Mouse (Mus musculus): ENCODE results near the gene Gm11757.
"Not testable (repeated sequence)": the region's sequence is repeated elsewhere in the genome, so short reads cannot be mapped to it uniquely, and the experiment has no call there.

Gm11757 gene

GRCm38 (mm10) chr4:73891012-73891411, at the start of gene Gm11757:
Gene Gm11757 (minus strand): TSS chr4:73891112.
- not testable (repeated sequence) for DNase-seq

- DNase-seq = not testable (repeated sequence)
Measured at GRCm38 (mm10) chr4:73920660-73921059, 29.7 kb upstream of the Gm11757 start, which contains the start of gene Gm11756. Gene Gm11756 (minus strand): TSS chr4:73920760.

- DNase-seq = not testable (repeated sequence)
Measured at GRCm38 (mm10) chr4:73905853-73906252, 14.9 kb upstream of the Gm11757 start, which contains the start of gene Gm13871. Gene Gm13871 (minus strand): TSS chr4:73905953.

- not testable (repeated sequence) for DNase-seq
Measured at GRCm38 (mm10) chr4:73876166-73876565, 14.7 kb downstream of the Gm11757 start, which contains the start of gene Gm11758. Gene Gm11758 (minus strand): TSS chr4:73876266.

Data from thymus, postnatal 14 days (tissue).